Mouse (Mus musculus) ES-E14 (cell line): ENCODE data around the gene Foxo3. TPM values are rescaled to one million over a fixed set of nuclear protein-coding genes. Genes with fewer than 3 reads are reported as not detected.

ENCODE experiments used
- DNase-seq: peaks from one replicate; pipeline ENCODE4 v3.0.0-alpha.2; 2013; ENCODE audit warnings: low read depth, low spot score
- H3K27ac ChIP-seq: 2 replicates; pipeline ENCODE4 v1.5.1; 2012; ENCODE audit warnings: low read depth, mild to moderate bottlenecking, low read length, moderate library complexity, mixed read lengths; ENCODE audit not compliant: poor library complexity, insufficient read depth, severe bottlenecking
- H3K36me3 ChIP-seq: 2 replicates; pipeline ENCODE4 v1.6.1; 2012; ENCODE audit warnings: mild to moderate bottlenecking, low read length, moderate library complexity, mixed read lengths; ENCODE audit not compliant: control insufficient read depth, poor library complexity, insufficient read depth, severe bottlenecking
- H3K4me1 ChIP-seq, 2 experiments: fragments of 150-350 bp in 1 of 2; sonication (generic) in 1 of 2; 2 replicates each; pipeline ENCODE4 v1.6.1; 2012; ENCODE audit warnings: low read length in 2 of 2, mild to moderate bottlenecking in 1 of 2, mixed read lengths in 1 of 2; ENCODE audit not compliant: control insufficient read depth in 2 of 2, insufficient read depth in 2 of 2, poor library complexity in 1 of 2
- H3K4me3 ChIP-seq, 2 experiments: fragments of 150-350 bp in 1 of 2; sonication (generic) in 1 of 2; 2 replicates each; pipeline ENCODE4 v1.5.1; 2012; ENCODE audit warnings: low read length in 2 of 2, low read depth in 1 of 2, mild to moderate bottlenecking in 1 of 2, mixed read lengths in 1 of 2; ENCODE audit not compliant: insufficient read depth in 1 of 2, poor library complexity in 1 of 2, severe bottlenecking in 1 of 2
- H3K9ac ChIP-seq: 2 replicates; pipeline ENCODE4 v1.6.1; 2012; ENCODE audit warnings: low read depth, mild to moderate bottlenecking, low read length, mixed read lengths; ENCODE audit not compliant: poor library complexity, insufficient read depth, severe bottlenecking
- H3K9me3 ChIP-seq: fragments of 150-350 bp; sonication (generic); 2 replicates; pipeline ENCODE4 v1.6.1; 2012; ENCODE audit warnings: low read depth, mild to moderate bottlenecking, low read length; ENCODE audit not compliant: control insufficient read depth, insufficient read depth
- CHD2 ChIP-seq: IDR thresholded peaks from 2 replicates; pipeline ENCODE4 v1.6.1; 2014; ENCODE audit warnings: mild to moderate bottlenecking, low read depth, low read length, inconsistent platforms
- HCFC1 ChIP-seq: IDR thresholded peaks from 2 replicates; pipeline ENCODE4 v1.6.1; 2012; ENCODE audit warnings: low read length, inconsistent platforms, borderline replicate concordance; ENCODE audit not compliant: insufficient read depth
- MAFK ChIP-seq: IDR thresholded peaks from 2 replicates; pipeline ENCODE4 v1.6.1; 2014; ENCODE audit warnings: mild to moderate bottlenecking, low read depth, low read length, inconsistent platforms; ENCODE audit not compliant: insufficient read depth
- ZC3H11A ChIP-seq: IDR thresholded peaks from 2 replicates; pipeline ENCODE4 v1.6.1; 2012; ENCODE audit warnings: low read depth, mild to moderate bottlenecking, inconsistent platforms, low read length, borderline replicate concordance
- ZNF384 ChIP-seq: IDR thresholded peaks from 2 replicates; pipeline ENCODE4 v1.6.1; 2012; ENCODE audit warnings: low read depth, low read length, inconsistent platforms
- in situ Hi-C, 2 experiments: fragments of 600-800 bp; cut with MboI; formaldehyde crosslinking; loops; one replicate each; pipeline ENCODE4 v1.15.1; 2025; ENCODE audit warnings: low sequenced_read_pairs in 2 of 2, inconsistent platforms in 1 of 2; ENCODE audit not compliant: unreplicated experiment in 2 of 2
- total RNA-seq: library from RNA; depleted of rRNA; stranded (reverse); fragments of 300-350 nt; gene quantifications from 2 replicates; pipeline ENCODE4 v1.2.3, GENCODE M21; 2012

The Foxo3 gene
- total RNA-seq, 1 experiment: 20.7 TPM

DNA sequence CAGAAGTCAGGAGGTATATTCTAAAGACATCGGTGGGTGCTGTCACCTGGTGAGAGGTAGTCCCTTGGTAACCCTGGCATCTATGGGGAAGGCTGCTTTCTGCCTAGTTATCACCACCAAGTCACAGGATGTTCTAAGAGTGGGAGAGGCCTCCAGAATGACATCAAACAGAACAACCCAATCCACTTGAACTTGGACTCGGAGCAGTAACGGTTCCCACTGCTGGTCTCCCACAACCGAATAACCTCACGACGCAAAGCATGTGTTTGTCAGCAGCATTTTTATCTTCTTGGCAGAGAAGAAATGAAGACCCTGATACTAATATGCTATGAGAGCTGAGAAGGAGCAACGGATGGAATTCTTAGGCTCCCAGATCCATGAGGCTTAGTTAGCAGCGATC, 87.5 kb downstream of the Foxo3 start:
- Histone ChIP-seq H3K27ac (no peak overlapping the region), H3K36me3 (peaks cover 18% of the 10 kb centered on the region; the same call in 1 of the 2 replicates), H3K9me3 (no peaks in the 10 kb centered on the region), H3K4me3 (no peak overlapping the region), H3K4me1 (peaks cover 8 to 9% of the 10 kb centered on the region in 2 experiments; a peak in 3 of 4 replicates), H3K9ac (no peak overlapping the region)
- no peak for DNase-seq
- in situ Hi-C loops: no loop called here
- no peak for TF ChIP-seq CHD2
- TF ChIP-seq HCFC1: no peak
- TF ChIP-seq ZC3H11A: no peak
- TF ChIP-seq MAFK: no peak
- no peak for TF ChIP-seq ZNF384

DNA sequence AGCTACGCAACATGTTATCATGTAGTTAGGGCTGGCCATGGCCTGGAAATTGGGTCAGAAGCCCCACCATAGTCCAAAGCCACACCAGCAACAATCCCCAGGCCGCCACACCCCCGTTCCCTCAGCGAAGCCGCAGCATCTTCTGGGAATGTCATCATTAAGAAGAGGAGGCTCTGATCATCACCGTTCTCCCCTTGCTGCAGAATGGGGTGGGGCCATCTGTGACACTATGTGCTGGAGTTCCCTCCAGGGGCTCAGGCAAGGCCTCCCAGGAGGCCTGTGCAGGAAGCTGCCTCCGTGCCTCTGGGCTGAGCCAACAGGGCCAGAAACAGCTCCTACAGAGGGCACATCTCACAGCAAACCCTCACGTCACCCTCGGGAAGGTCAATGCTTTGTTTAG, 88.5 kb downstream of the Foxo3 start:
- in situ Hi-C loops: no loop called here
- TF ChIP-seq HCFC1 (no peak), MAFK (no peak), ZC3H11A (no peak), ZNF384 (no peak), CHD2 (no peak)
- peaks cover 5 to 7% of the 10 kb centered on the region in 2 experiments; a peak in 3 of 4 replicates for H3K4me1 ChIP-seq
- no peak for DNase-seq
- H3K36me3 ChIP-seq: peaks cover 23% of the 10 kb centered on the region; the same call in 1 of the 2 replicates
- H3K4me3 ChIP-seq: no peak overlapping the region
- no peak overlapping the region for H3K9ac ChIP-seq
- H3K9me3 ChIP-seq: no peaks in the 10 kb centered on the region
- no peak overlapping the region for H3K27ac ChIP-seq

DNA sequence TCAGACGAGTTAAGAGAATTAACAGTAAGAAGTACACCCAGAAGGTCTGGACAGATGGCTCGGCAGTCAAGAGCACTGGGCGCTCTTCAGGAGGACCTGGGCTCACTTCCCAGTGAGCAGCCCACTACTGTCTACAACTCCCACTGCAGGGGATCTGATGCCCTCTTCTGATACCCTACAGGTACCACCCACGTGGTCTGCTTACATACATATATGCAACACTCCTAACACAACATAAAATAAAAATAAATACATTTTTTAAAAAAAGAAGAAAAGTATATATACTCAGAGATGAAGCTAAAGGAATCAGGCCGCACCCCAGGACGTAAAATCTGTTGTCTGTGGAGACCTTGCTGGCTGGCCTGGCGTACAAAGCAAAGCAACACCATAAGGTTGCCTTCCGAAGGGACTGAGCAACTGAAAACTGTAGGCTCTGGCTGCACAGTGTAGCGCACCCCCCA, 89.6 kb downstream of the Foxo3 start:
- DNase-seq: no peak
- in situ Hi-C loops: no loop called here
- peaks cover 23% of the 10 kb centered on the region; the same call in 1 of the 2 replicates for H3K36me3 ChIP-seq
- no peaks in the 10 kb centered on the region for H3K9me3 ChIP-seq
- no peak overlapping the region for H3K4me3 ChIP-seq
- H3K9ac ChIP-seq: no peak overlapping the region
- no peak overlapping the region for H3K27ac ChIP-seq
- TF ChIP-seq ZNF384: no peak
- no peak for TF ChIP-seq MAFK
- TF ChIP-seq CHD2: no peak
- TF ChIP-seq HCFC1: no peak
- no peak for TF ChIP-seq ZC3H11A
- H3K4me1 ChIP-seq: peaks cover 3 to 5% of the 10 kb centered on the region in 2 experiments; a peak in 3 of 4 replicates

DNA sequence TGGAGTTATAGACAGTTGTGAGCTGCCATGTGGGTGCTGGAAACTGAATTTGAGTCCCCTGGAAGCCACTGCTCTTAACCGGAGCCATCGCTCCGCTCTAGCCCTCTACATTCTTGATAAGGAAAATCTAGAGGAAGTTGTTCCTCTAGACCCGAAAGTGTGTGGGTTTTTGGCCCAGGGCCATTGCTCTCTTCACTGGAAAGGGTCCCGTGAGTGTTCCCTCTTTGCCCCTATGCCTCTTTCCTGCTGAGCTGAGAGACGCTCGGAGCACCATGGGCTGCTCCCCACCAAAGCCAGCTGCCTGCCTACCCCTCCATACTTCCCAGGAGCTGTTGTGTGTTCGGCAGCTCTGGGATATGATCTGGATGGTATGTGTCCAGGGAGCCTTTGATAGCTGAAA, 96.2 kb downstream of the Foxo3 start:
- no peak overlapping the region for H3K27ac ChIP-seq
- H3K9ac ChIP-seq: no peak overlapping the region
- DNase-seq: no peak
- no peak overlapping the region for H3K4me3 ChIP-seq
- no peak for TF ChIP-seq ZC3H11A
- TF ChIP-seq HCFC1: no peak
- TF ChIP-seq CHD2: no peak
- no peak for TF ChIP-seq ZNF384
- H3K9me3 ChIP-seq: no peaks in the 10 kb centered on the region
- in situ Hi-C loops: no loop called here
- peaks cover 13% of the 10 kb centered on the region; the same call in 1 of the 2 replicates for H3K36me3 ChIP-seq
- H3K4me1 ChIP-seq: peaks cover 0 to 2% of the 10 kb centered on the region in 2 experiments; a peak in 1 of 4 replicates

DNA sequence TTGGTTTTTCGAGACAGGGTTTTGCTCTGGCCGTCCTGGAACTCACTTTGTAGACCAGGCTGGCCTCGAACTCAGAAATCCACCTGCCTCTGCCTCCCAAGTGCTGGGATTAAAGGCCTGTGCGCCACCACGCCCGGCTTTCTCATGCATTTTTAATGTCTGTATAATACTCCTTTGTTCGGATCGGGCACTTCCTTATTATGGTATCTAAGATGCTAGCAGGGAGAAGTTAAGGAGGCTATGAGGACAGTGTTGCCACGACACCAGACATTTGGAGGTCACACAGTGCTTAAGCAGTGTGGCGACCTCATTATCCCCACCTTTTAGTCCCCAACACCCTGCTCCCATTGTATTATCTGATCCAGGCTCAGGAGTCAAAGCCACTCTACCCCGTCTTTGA, 97.8 kb downstream of the Foxo3 start:
- in situ Hi-C loops: no loop called here
- H3K36me3 ChIP-seq: peaks cover 6% of the 10 kb centered on the region; the same call in 1 of the 2 replicates
- peaks cover 0 to 2% of the 10 kb centered on the region in 2 experiments; a peak in 1 of 4 replicates for H3K4me1 ChIP-seq
- TF ChIP-seq HCFC1: no peak
- TF ChIP-seq MAFK: no peak
- TF ChIP-seq CHD2: no peak
- TF ChIP-seq ZNF384: no peak
- TF ChIP-seq ZC3H11A: no peak
- no peak for DNase-seq
- H3K4me3 ChIP-seq: no peak overlapping the region
- no peak overlapping the region for H3K9ac ChIP-seq
- H3K27ac ChIP-seq: no peak overlapping the region
- H3K9me3 ChIP-seq: no peaks in the 10 kb centered on the region
